Mouse (Mus musculus): Measurements from ENCODE around the gene Adad1. TPM values are rescaled to one million over a fixed set of nuclear protein-coding genes. Genes with fewer than 3 reads are reported as not detected.
A peak's percentile ranks its signal among the peaks of the same experiment; 100 is the strongest.

The Adad1 gene
- polyA plus RNA-seq, 1 experiment = not detected

DNA sequence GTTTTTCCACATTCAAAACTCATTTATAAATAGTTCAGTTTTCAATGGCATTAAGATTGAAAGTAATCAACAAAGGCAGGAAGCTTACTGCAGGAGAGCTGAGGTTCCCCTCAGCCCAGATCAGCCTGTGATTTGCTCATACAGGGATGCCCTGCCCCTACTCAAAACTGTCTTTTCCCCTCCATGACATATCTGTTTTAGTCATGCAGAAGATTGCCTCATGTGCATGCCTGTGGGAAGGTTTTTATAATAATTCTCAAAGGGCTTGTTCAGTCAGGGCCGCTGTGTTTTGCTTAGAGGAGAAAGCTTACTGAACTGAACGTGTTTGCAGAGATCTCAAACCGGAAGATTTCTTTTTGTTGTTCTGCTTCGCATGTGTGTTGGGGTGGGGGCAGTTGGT is 97.8 kb downstream of the Adad1 start:
- Histone ChIP-seq H3K4me3 (ENCODE audit: insufficient read depth, poor library complexity, severe bottlenecking) (no peak overlapping the region), H3K79me2 (ENCODE audit: control insufficient read depth, insufficient read depth) (no peaks in the 10 kb centered on the region), H3K79me3 (ENCODE audit: low read depth) (no peaks in the 10 kb centered on the region), H3ac (ENCODE audit: control insufficient read depth, insufficient read length, low read depth) (no peak overlapping the region), H3K36me3 (ENCODE audit: control insufficient read depth, insufficient read depth) (no peaks in the 10 kb centered on the region), H3K27me3 (ENCODE audit: control insufficient read depth, insufficient read depth, insufficient read length) (no peaks in the 10 kb centered on the region)
- TF ChIP-seq MYOD1 (IDR thresholded peaks at IDR 0.05; ENCODE audit: control insufficient read depth, insufficient read length, low read depth) (no peak), CEBPB (IDR thresholded peaks at IDR 0.05; ENCODE audit: low read depth) (no peak), CTCF (IDR thresholded peaks at IDR 0.05; ENCODE audit: control insufficient read depth, insufficient read depth, insufficient read length) (no peak), FOSL1 (IDR thresholded peaks at IDR 0.05; ENCODE audit: insufficient read depth, low read length, poor library complexity, severe bottlenecking) (no peak), USF1 (IDR thresholded peaks at IDR 0.05; ENCODE audit: low read depth) (no peak), MYOG (IDR thresholded peaks at IDR 0.05; ENCODE audit: control insufficient read depth, extremely low read depth, insufficient read length) (no peak), MAX (IDR thresholded peaks at IDR 0.05) (no peak)

DNA sequence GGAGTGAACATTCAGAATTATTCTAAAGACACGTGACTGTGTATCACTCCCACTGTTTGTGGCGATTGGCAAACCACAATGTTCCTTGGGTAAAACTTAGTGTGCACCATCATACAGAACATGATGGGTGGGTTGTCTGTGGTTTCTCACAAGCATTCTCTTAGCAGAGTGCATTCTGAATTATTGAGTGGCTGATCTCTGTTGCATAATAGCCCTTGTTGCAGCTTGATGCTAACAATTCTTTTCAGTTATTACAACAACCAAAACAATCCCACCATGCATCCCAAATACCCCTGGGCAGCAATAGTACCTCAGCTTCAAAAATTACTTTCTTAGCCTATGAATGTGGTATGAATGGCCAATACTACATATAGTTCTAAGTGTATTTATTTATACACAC is 106.0 kb downstream of the Adad1 start:
- H3K4me3 ChIP-seq (ENCODE audit: insufficient read depth, poor library complexity, severe bottlenecking) = no peak overlapping the region
- no peaks in the 10 kb centered on the region for H3K27me3 ChIP-seq (ENCODE audit: control insufficient read depth, insufficient read depth, insufficient read length)
- no peaks in the 10 kb centered on the region for H3K36me3 ChIP-seq (ENCODE audit: control insufficient read depth, insufficient read depth)
- TF ChIP-seq MYOG (IDR thresholded peaks at IDR 0.05; ENCODE audit: control insufficient read depth, extremely low read depth, insufficient read length) (no peak), FOSL1 (IDR thresholded peaks at IDR 0.05; ENCODE audit: insufficient read depth, low read length, poor library complexity, severe bottlenecking) (no peak), USF1 (IDR thresholded peaks at IDR 0.05; ENCODE audit: low read depth) (peak; percentile 68), MAX (IDR thresholded peaks at IDR 0.05) (no peak), CEBPB (IDR thresholded peaks at IDR 0.05; ENCODE audit: low read depth) (peak; percentile 87), CTCF (IDR thresholded peaks at IDR 0.05; ENCODE audit: control insufficient read depth, insufficient read depth, insufficient read length) (no peak), MYOD1 (IDR thresholded peaks at IDR 0.05; ENCODE audit: control insufficient read depth, insufficient read length, low read depth) (no peak)
- H3K79me3 ChIP-seq (ENCODE audit: low read depth) = no peaks in the 10 kb centered on the region
- H3K79me2 ChIP-seq (ENCODE audit: control insufficient read depth, insufficient read depth) = no peaks in the 10 kb centered on the region
- no peak overlapping the region for H3ac ChIP-seq (ENCODE audit: control insufficient read depth, insufficient read length, low read depth)

Other genes with a start within 250 kb of the Adad1 start
- 2.8 TPM for gene 4932438A13Rik, start 200.4 kb upstream of the Adad1 start, polyA plus RNA-seq (2012; fragmentation: generic; extraction: Trizol)
- gene Il2, start 62.4 kb downstream of the Adad1 start, polyA plus RNA-seq (2012; fragmentation: generic; extraction: Trizol) = not detected
- gene Il21, start 169.1 kb downstream of the Adad1 start, polyA plus RNA-seq (2012; fragmentation: generic; extraction: Trizol) = not detected
- 2.8 TPM for gene Bbs12, start 249.0 kb downstream of the Adad1 start, polyA plus RNA-seq (2012; fragmentation: generic; extraction: Trizol)
- 0.75 TPM for gene Cetn4, start 249.2 kb downstream of the Adad1 start, polyA plus RNA-seq (2012; fragmentation: generic; extraction: Trizol)